Mouse (Mus musculus): Measurements from ENCODE around the gene Mtx2.

Mtx2 gene

DNA sequence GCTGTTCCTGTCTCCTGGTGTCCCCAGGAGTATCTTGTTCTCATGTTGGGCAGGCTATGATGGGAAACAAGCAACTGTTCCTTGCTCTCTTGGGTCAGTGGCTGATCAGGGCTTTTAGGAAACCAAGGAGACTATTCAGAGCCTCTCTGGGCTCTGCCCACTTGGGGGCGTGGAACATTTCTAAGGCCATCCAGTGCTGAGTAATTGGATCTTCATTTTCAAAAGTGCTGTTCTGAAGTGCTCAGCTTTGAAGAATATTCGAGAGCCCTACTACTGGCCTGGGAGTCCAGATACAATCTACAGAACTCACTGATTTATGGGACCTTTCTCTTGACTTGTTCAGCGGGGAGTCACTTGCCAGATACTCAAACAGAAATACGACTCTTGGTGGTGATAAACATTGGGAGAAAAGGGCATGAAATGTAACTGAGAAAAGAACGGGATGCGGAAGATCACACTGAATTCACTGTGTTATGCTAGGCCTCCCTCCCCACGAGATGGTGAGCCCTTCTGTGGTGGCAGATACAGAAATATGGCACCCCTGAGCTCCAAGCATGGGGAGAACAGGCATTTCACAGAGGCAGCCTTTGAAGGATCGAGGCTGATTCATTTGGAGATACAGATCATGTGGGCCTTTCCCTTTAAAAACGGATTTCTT is 92.4 kb downstream of the Mtx2 start:
- no peak for DNase-seq (ENCODE audit: low read depth, low spot score)

DNA sequence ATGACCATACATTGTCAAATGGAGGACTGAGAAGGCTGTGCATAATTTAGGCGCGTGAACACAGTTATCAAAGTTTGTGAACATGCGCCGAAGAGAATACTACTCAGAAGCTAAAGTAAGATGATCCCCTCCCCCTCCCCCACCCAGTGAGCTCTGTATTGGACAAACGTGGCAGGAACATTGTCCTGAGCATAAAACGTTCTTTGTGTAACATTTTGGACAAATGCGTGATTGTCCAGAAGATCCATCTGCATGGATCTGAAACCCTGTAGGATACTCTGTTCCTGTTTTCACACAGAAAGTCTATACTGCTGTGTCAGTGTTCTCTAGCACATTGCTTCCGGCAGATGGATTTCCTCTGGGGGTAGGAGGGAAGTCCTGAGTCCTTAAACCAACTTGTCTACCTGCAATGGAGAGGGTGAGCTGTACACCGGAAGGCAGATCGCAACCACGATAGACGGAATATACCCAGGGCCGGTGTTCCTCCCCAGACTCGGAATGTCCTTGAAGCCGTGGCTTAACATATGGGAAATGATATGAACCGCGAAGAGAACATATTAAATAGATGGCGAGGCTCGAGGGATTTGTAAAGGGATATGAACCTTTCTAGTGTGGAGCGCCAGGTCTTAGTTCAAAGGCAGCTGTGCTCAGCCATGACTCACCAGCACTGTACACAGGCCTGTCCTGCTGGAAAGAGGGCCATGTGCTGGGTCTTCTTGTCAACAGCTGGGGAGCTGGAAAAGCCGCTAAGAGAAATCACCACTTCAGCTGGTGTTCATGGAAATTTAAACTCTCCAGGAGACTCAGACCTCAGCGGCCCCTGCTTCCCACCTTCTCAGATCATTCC is 100.6 kb downstream of the Mtx2 start:
- no peak for DNase-seq (ENCODE audit: low read depth, low spot score)

Measured in A20 (cell line).